Mouse (Mus musculus) layer of hippocampus, adult 2 months (tissue): Measurements from ENCODE around the gene Hoxb9. TPM values are rescaled to one million over a fixed set of nuclear protein-coding genes. Genes with fewer than 3 reads are reported as not detected.

Experiments
- DNase-seq, 2 experiments: peaks; one replicate each; pipeline ENCODE4 v3.0.0; 2022; ENCODE audit warnings: low spot score in 2 of 2
- H3K27ac ChIP-seq: fragments of 200-600 bp; 2 replicates; pipeline ENCODE4 v1.8.1; 2022
- H3K4me3 ChIP-seq: fragments of 200-600 bp; 2 replicates; pipeline ENCODE4 v1.8.1; 2022; ENCODE audit warnings: mild to moderate bottlenecking
- CTCF ChIP-seq: fragments of 200-600 bp; conservative IDR thresholded peaks from 2 replicates; pipeline ENCODE4 v1.8.1; 2022; ENCODE audit warnings: antibody characterized with exemption, mild to moderate bottlenecking, moderate library complexity
- total RNA-seq, 2 experiments: library from RNA; stranded (reverse); gene quantifications; 2 replicates each; pipeline ENCODE4 v1.2.3; 2021

Hoxb9 gene
- total RNA-seq, 2 experiments from 2014 or later = not detected

- TF ChIP-seq CTCF = no peak
- H3K27ac ChIP-seq = no peak overlapping the region
- no peak overlapping the region for H3K4me3 ChIP-seq
- DNase-seq = no peak
Observed at GRCm38 (mm10) chr11:96259511-96259910, 11.7 kb upstream of the Hoxb9 start.

GRCm38 (mm10) chr11:96260310-96260970 lies 10.8 kb upstream of the Hoxb9 start:
- no peak overlapping the region for H3K4me3 ChIP-seq
- TF ChIP-seq CTCF = no peak
- no peak for DNase-seq
- H3K27ac ChIP-seq = no peak overlapping the region

GRCm38 (mm10) chr11:96261323-96261890 lies 9.8 kb upstream of the Hoxb9 start:
- peak; percentile 70 for TF ChIP-seq CTCF
- Histone ChIP-seq H3K4me3 (no peak overlapping the region), H3K27ac (no peak overlapping the region)
- DNase-seq = no peak

- DNase-seq = no peak
Observed at GRCm38 (mm10) chr11:96262262-96262830, 8.9 kb upstream of the Hoxb9 start.

GRCm38 (mm10) chr11:96263636-96264389 lies 7.4 kb upstream of the Hoxb9 start:
- no peak for TF ChIP-seq CTCF
- H3K27ac ChIP-seq = no peak overlapping the region
- no peak overlapping the region for H3K4me3 ChIP-seq
- no peak for DNase-seq

More at GRCm38 (mm10) chr11:96262262-96262830, 8.9 kb upstream of the Hoxb9 start:
- no peak for TF ChIP-seq CTCF
- no peak overlapping the region for H3K27ac ChIP-seq
- H3K4me3 ChIP-seq = no peak overlapping the region

- no peak for TF ChIP-seq CTCF
- H3K27ac ChIP-seq = no peak overlapping the region
- H3K4me3 ChIP-seq = no peak overlapping the region
- no peak for DNase-seq
Observed at GRCm38 (mm10) chr11:96264390-96265020, 6.8 kb upstream of the Hoxb9 start.

- no peak for TF ChIP-seq CTCF
- DNase-seq = no peak
- no peak overlapping the region for H3K27ac ChIP-seq
- H3K4me3 ChIP-seq = no peak overlapping the region
Observed at GRCm38 (mm10) chr11:96265954-96266353, 5.3 kb upstream of the Hoxb9 start.

GRCm38 (mm10) chr11:96267021-96267920 lies 4.0 kb upstream of the Hoxb9 start:
- H3K4me3 ChIP-seq = no peak overlapping the region
- H3K27ac ChIP-seq = no peak overlapping the region
- DNase-seq = no peak
- TF ChIP-seq CTCF = no peak

GRCm38 (mm10) chr11:96268031-96268745 lies 3.1 kb upstream of the Hoxb9 start:
- H3K4me3 ChIP-seq = no peak overlapping the region
- no peak for TF ChIP-seq CTCF
- H3K27ac ChIP-seq = no peak overlapping the region
- DNase-seq = no peak

GRCm38 (mm10) chr11:96269869-96270268 lies 1.4 kb upstream of the Hoxb9 start:
- H3K4me3 ChIP-seq = no peak overlapping the region
- H3K27ac ChIP-seq = no peak overlapping the region
- no peak for DNase-seq
- TF ChIP-seq CTCF = no peak

GRCm38 (mm10) chr11:96271541-96272011 lies 319 bp downstream of the Hoxb9 start:
- Histone ChIP-seq H3K4me3 (no peak overlapping the region), H3K27ac (no peak overlapping the region)
- no peak for TF ChIP-seq CTCF
- no peak for DNase-seq
